Mouse (Mus musculus): ENCODE data around the gene Clca3a1.

The Clca3a1 gene

GRCm38 (mm10) chr3:144679701-144680159 is 81.0 kb downstream of the Clca3a1 start:
- DNase-seq (ENCODE audit: low spot score): no peak
